Mouse (Mus musculus) intestine, embryonic 14.5 days (tissue): ENCODE data around the gene Atp4a. TPM values are rescaled to one million over a fixed set of nuclear protein-coding genes. Genes with fewer than 3 reads are reported as not detected.
A peak's percentile ranks its signal among the peaks of the same experiment; 100 is the strongest.

Experiments used
- ATAC-seq: fragments of 200-750 bp; cut with Nextera tagmentation; replicated peaks from 2 replicates; pipeline ENCODE4 v1.8.0; 2017; ENCODE audit warnings: low read depth, moderate number of reproducible peaks, moderate TSS enrichment, moderate library complexity; ENCODE audit not compliant: low FRiP score, low TSS enrichment
- DNase-seq: peaks from one replicate; pipeline ENCODE4 v3.0.0-alpha.2; 2018; ENCODE audit warnings: low spot score
- H3K27ac ChIP-seq: fragments of 300-500 bp; sonication (generic); 2 replicates; pipeline ENCODE4 v1.5.1; 2014; ENCODE audit warnings: low read depth, mild to moderate bottlenecking, control low read depth
- H3K27me3 ChIP-seq: fragments of 300-500 bp; sonication (generic); replicated peaks from 2 replicates; pipeline ENCODE4 v1.6.1; 2014; ENCODE audit warnings: low read length, control low read depth; ENCODE audit not compliant: control insufficient read depth, insufficient read depth
- H3K36me3 ChIP-seq: fragments of 300-500 bp; sonication (generic); 2 replicates; pipeline ENCODE4 v1.6.1; 2014; ENCODE audit warnings: low read length, control low read depth; ENCODE audit not compliant: control insufficient read depth, insufficient read depth
- H3K4me1 ChIP-seq: fragments of 300-500 bp; sonication (generic); replicated peaks from 2 replicates; pipeline ENCODE4 v1.6.1; 2014; ENCODE audit warnings: low read length, control low read depth, mixed read lengths; ENCODE audit not compliant: control insufficient read depth, insufficient read depth
- H3K4me2 ChIP-seq: fragments of 300-500 bp; sonication (generic); 2 replicates; pipeline ENCODE4 v1.6.1; 2014; ENCODE audit warnings: low read length
- H3K4me3 ChIP-seq: fragments of 300-500 bp; sonication (generic); 2 replicates; pipeline ENCODE4 v1.5.1; 2014; ENCODE audit warnings: low read depth, low read length, control low read depth, mixed read lengths
- H3K9ac ChIP-seq: fragments of 300-500 bp; sonication (generic); 2 replicates; pipeline ENCODE4 v1.6.1; 2014; ENCODE audit warnings: mild to moderate bottlenecking, low read length
- H3K9me3 ChIP-seq: fragments of 300-500 bp; sonication (generic); 2 replicates; pipeline ENCODE4 v1.6.1; 2016; ENCODE audit warnings: low read length, control low read depth; ENCODE audit not compliant: control insufficient read depth
- WGBS: fragments of 180-500 bp; shearing (Covaris S2); extraction: QIAGEN DNeasy Blood & Tissue Kit; methylation state at CpG from one replicate; pipeline ENCODE4 v1.1.7; 2014; 5-methylcytosine and 5-hydroxymethylcytosine counted together
- polyA plus RNA-seq: library from polyadenylated mRNA; unstranded; fragments of >200 nt; fragmentation: Nextera tagmentation; extraction: Ambion mirVana; gene quantifications from 2 replicates; pipeline ENCODE4 v1.2.1, GENCODE M21; 2014

Gene Atp4a
- 1.0 and 2.2 TPM in 2 replicates for polyA plus RNA-seq

DNA sequence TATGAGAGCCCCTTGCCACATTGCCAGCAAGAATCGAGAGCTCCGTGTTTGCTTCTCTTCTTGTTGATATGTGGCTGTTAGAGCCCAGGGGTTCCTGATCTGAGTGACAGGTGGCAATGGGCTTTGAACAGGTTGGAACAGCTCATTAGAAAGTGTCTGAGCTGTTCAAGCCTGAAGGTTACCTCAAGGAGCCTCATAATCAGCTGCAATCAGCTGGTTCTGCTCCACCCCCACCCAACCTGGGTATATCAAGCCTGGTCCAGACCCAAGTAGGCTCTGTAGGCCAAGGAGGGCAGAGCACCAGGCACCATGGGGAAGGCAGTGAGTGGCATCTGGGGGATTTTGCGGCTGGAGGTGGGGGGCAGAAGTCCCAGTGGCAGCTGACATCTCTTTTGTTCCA is at the start of gene Atp4a:
TSS of gene Atp4a (plus strand) at position 268 of the 400 bp plus-strand sequence.
- Histone ChIP-seq H3K27ac (no peak within 1 kb of the TSS), H3K36me3 (no peaks in the 10 kb centered on the region), H3K4me3 (no peak within 1 kb of the TSS), H3K4me2 (no peak within 1 kb of the TSS), H3K9me3 (no peaks in the 10 kb centered on the region), H3K27me3 (no peaks in the 10 kb centered on the region), H3K4me1 (no peaks in the 10 kb centered on the region), H3K9ac (no peak within 1 kb of the TSS)
- WGBS = 86% methylated on average over 3 of the region's 3 CpGs
- ATAC-seq = no peak
- no peak for DNase-seq

DNA sequence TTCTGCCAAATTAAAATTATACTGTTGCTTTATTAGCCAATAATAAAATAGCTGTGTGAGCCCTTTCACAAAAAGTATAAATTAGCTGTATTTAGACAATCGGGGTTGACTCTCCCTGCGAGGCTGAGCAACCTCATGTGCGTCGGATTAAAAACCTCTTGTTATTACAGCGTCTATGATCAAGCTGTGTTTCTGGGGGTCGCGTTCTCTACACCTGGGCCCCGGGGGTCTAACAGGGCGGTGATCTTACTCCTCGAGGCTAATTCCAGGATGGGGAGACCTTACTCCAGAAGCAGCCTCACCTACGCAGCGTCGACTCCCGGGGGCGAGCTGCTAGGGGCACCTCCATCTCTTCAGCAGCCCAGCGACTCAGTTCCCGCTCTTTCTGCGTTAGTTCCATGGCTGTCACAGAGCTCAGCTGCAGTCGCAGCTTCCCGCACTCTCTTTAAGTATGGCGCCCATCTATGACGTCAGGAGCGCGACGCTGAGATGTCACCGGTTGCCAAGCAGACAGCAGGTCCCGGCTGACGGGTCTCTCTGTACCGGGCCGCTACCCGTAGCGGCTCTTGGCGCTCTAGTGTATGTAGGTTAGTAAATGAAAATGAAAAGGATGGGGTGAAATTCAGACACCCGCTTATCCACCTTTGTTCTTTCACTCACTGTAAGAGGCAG is 47.3 kb upstream of the Atp4a start, which contains the start of gene Haus5:
TSS of gene Haus5 (minus strand) at position 466 of the 672 bp plus-strand sequence.
- H3K4me1 ChIP-seq = no peaks in the 10 kb centered on the region
- ATAC-seq (peak; percentile 91), DNase-seq (peak; percentile 99)
- no peaks in the 10 kb centered on the region for H3K9me3 ChIP-seq
- no peak within 1 kb of the TSS for H3K27ac ChIP-seq
- H3K9ac ChIP-seq = peak within 1 kb of the TSS; percentile 58
- H3K4me3 ChIP-seq = peak within 1 kb of the TSS; percentile 58
- no peaks in the 10 kb centered on the region for H3K27me3 ChIP-seq
- H3K36me3 ChIP-seq = peaks cover 23% of the 10 kb centered on the region
- peak within 1 kb of the TSS; percentile 83 for H3K4me2 ChIP-seq
- 1% methylated on average over 34 of the region's 34 CpGs for WGBS

DNA sequence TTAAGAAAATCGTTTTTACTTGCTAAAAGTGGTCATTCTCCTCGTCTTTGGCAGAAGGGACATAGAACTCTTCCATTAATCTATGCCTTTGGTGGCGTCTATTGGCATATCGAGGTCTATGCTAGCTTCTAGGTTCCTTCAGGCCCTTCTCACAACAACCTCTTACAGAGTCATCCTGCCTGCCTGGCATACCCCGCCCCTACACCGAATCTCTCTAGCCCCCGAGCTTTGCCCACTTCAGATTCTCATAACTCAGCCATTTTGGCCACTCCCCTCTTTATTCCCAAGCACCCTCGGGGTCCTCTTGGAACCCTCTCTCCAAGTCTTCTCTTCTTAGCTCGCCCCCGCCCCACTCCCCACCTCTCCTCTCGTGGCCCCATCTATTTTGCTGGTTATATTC is 46.7 kb upstream of the Atp4a start:
- ATAC-seq (0 out of 2 replicates have a peak, but pooled peaks have one; percentile 52), DNase-seq (peak; percentile 56)
- 5% methylated on average over 11 of the region's 11 CpGs for WGBS

DNA sequence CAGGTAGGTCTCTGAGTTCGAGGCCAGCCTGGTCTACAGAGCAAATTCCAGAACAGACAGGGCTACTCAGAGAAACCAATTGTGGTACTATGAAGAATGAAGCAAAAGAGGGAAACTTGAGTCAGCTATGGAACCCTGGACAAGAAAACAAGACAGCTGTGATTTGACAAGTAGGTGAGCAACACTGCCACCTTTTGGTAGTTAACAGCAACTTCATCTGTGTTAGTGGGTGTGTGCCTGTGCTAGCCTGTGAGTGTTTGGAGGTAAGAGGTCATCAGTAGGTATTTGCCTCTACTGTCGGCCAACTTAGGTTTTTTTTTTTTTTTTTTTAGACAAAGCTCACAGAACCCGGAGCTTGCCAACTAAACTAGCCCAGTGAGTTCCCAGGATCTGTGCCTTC is 42.8 kb upstream of the Atp4a start:
- no peak for DNase-seq
- 41% methylated on average over 3 of the region's 3 CpGs for WGBS
- Histone ChIP-seq H3K4me2 (no peak overlapping the region), H3K9ac (no peak overlapping the region), H3K27me3 (no peaks in the 10 kb centered on the region), H3K9me3 (no peaks in the 10 kb centered on the region), H3K4me3 (no peak overlapping the region), H3K36me3 (no peaks in the 10 kb centered on the region), H3K4me1 (no peaks in the 10 kb centered on the region), H3K27ac (no peak overlapping the region)
- ATAC-seq = no peak

More for the DNA sequence above, 46.7 kb upstream of the Atp4a start:
- peak overlapping the region; percentile 58 for H3K4me3 ChIP-seq
- H3K9me3 ChIP-seq = no peaks in the 10 kb centered on the region
- no peak overlapping the region for H3K27ac ChIP-seq
- no peaks in the 10 kb centered on the region for H3K4me1 ChIP-seq
- peak overlapping the region; percentile 83 for H3K4me2 ChIP-seq
- H3K9ac ChIP-seq = peak overlapping the region; percentile 58
- H3K27me3 ChIP-seq = no peaks in the 10 kb centered on the region
- H3K36me3 ChIP-seq = peaks cover 16% of the 10 kb centered on the region

DNA sequence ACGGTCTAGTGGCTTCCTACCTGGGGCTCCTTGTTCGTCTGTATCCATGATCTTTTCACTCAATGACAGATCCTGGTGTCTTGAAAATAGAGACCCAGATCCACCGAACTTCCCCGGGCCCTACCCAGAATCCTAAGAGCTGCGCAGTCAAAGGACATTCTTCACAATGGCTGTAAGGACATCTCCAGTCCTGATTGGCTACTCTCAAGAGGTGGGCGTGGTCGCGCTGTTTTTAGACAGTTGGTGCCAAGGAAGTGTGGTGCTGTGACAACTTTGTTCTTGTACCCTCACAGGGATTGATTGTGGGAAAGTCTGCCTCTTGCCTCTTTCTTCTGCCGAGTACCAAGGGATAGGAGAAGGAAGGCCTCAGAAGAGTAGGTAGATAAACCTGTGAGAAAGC is 40.5 kb upstream of the Atp4a start, which contains the start of gene Pmis2:
TSS of gene Pmis2 (minus strand) at position 126 of the 400 bp plus-strand sequence.
- no peak within 1 kb of the TSS for H3K4me2 ChIP-seq
- no peak within 1 kb of the TSS for H3K9ac ChIP-seq
- ATAC-seq = no peak
- DNase-seq = no peak
- no peaks in the 10 kb centered on the region for H3K4me1 ChIP-seq
- no peaks in the 10 kb centered on the region for H3K36me3 ChIP-seq
- WGBS = 68% methylated on average over 9 of the region's 9 CpGs
- H3K4me3 ChIP-seq = no peak within 1 kb of the TSS
- H3K9me3 ChIP-seq = no peaks in the 10 kb centered on the region
- H3K27ac ChIP-seq = no peak within 1 kb of the TSS
- H3K27me3 ChIP-seq = no peaks in the 10 kb centered on the region

DNA sequence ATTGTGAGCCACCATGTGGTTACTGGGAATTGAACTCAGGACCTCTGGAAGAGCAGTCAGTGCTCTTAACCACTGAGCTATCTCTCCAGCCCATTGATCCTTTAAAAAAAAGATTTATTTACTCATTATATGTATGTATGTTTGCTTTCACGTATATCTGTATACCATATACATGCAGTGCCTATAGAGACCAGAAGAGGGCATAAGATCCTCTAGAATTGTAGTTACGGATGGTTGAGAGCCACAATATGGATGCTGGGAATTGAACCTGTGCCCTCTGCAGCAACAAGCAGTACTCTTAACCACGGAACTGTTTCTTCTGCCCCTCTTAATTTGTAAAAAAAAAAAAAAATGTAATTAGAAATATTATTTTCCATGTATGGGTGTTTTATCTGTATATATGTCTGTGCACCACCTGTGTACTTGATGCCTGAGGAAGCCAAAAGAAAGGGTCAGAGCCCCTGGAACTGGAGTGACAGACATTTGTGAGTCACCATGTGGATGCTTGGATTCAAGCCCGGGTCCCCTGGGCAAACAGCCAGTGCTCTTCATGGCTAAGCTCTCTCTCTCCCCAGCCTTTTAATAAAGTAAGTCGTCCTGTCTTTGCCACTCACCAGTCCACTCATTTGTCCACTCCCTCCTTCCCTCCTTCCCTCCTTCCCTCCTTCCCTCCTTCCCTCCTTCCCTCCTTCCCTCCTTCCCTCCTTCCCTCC is 33.6 kb upstream of the Atp4a start:
- WGBS = 66% methylated on average over 5 of the region's 5 CpGs
- DNase-seq = no peak

DNA sequence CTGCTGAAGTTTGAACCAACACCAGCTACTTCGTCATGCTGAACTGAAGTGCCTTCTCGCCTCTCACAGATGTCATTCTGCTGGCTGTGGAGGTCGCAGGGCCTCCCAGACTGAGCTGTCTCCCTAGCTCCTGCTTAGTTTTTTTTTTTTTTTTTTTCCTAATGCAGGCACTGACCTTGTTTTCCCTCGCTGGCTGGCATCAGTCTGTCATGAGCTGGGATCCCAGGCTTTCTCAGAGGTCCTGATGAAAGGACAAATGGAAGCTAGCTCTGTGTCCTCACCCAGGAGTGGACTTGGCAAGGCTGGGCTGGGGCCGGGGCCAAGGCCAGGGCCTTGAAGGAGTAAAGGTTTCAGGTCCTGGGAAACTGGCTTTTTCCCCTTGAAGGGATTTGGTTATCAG is 30.1 kb upstream of the Atp4a start:
- no peak overlapping the region for H3K9ac ChIP-seq
- no peak overlapping the region for H3K4me2 ChIP-seq
- H3K9me3 ChIP-seq = peaks cover 3% of the 10 kb centered on the region; the same call in 1 of the 2 replicates
- H3K4me1 ChIP-seq = no peaks in the 10 kb centered on the region
- WGBS = 54% methylated on average over 5 of the region's 5 CpGs
- ATAC-seq (no peak), DNase-seq (no peak)
- H3K36me3 ChIP-seq = no peaks in the 10 kb centered on the region
- H3K27me3 ChIP-seq = 0 out of 2 replicates have a peak, but pooled peaks cover under 1% of the 10 kb centered on the region
- H3K4me3 ChIP-seq = no peak overlapping the region
- H3K27ac ChIP-seq = no peak overlapping the region

More for the DNA sequence above, 33.6 kb upstream of the Atp4a start:
- Histone ChIP-seq H3K27ac (no peak overlapping the region), H3K4me2 (no peak overlapping the region), H3K9ac (no peak overlapping the region), H3K4me3 (no peak overlapping the region), H3K36me3 (no peaks in the 10 kb centered on the region), H3K4me1 (no peaks in the 10 kb centered on the region), H3K27me3 (no peaks in the 10 kb centered on the region), H3K9me3 (peaks cover 3% of the 10 kb centered on the region; the same call in 1 of the 2 replicates)
- no peak for ATAC-seq

DNA sequence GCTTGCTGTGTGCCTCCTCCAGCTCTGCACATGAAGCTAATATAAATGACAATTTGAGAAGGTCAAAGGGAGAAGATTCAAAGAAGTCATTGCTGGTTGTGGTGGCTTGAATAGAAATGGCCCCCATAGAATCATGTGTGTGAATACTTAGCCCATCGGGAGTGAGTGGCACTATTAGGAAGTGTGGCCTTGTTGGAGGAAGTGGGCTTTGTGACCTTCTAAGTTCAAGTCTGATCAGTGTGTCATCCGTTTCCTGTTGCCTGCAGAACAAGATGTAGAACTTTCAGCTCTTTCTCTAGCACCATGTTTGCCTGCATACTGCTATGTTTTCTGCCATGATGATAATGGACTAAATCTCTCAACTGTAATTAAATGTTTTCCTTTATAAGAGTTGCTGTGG is 28.6 kb upstream of the Atp4a start:
- peaks cover 15% of the 10 kb centered on the region for H3K27me3 ChIP-seq
- H3K4me3 ChIP-seq = no peak overlapping the region
- H3K9ac ChIP-seq = no peak overlapping the region
- H3K9me3 ChIP-seq = peaks cover 2% of the 10 kb centered on the region; the same call in 1 of the 2 replicates
- no peaks in the 10 kb centered on the region for H3K36me3 ChIP-seq
- 77% methylated on average over 2 of the region's 2 CpGs for WGBS
- H3K4me1 ChIP-seq = no peaks in the 10 kb centered on the region
- no peak for ATAC-seq
- no peak overlapping the region for H3K27ac ChIP-seq
- no peak for DNase-seq
- H3K4me2 ChIP-seq = no peak overlapping the region
